Mouse (Mus musculus) heart, embryonic 16.5 days (tissue): ENCODE results near the gene Ccnyl1. TPM values are rescaled to one million over a fixed set of nuclear protein-coding genes. Genes with fewer than 3 reads are reported as not detected.
A peak's percentile ranks its signal among the peaks of the same experiment; 100 is the strongest.

Experiments
- ATAC-seq: fragments of 200-750 bp; cut with Nextera tagmentation; replicated peaks from 2 replicates; pipeline ENCODE4 v1.8.0; 2017; ENCODE audit warnings: moderate number of reproducible peaks; ENCODE audit not compliant: insufficient read depth, low FRiP score; ENCODE audit errors: extremely low read depth
- H3K27ac ChIP-seq: fragments of 300-500 bp; sonication (generic); 2 replicates; pipeline ENCODE4 v1.5.1; 2014; ENCODE audit warnings: mild to moderate bottlenecking, low read length, control low read depth, moderate library complexity
- H3K27me3 ChIP-seq: fragments of 300-500 bp; sonication (generic); 2 replicates; pipeline ENCODE4 v1.6.1; 2014; ENCODE audit warnings: low read length, mixed read lengths; ENCODE audit not compliant: control insufficient read depth, insufficient read depth
- H3K36me3 ChIP-seq: fragments of 300-500 bp; sonication (generic); 2 replicates; pipeline ENCODE4 v1.6.1; 2014; ENCODE audit not compliant: control insufficient read depth, insufficient read depth
- H3K4me1 ChIP-seq: fragments of 300-500 bp; sonication (generic); 2 replicates; pipeline ENCODE4 v1.6.1; 2014; ENCODE audit warnings: low read length, mixed read lengths; ENCODE audit not compliant: control insufficient read depth, insufficient read depth
- H3K4me2 ChIP-seq: fragments of 300-500 bp; sonication (generic); 2 replicates; pipeline ENCODE4 v1.6.1; 2014; ENCODE audit warnings: low read depth, mild to moderate bottlenecking, control low read depth, low read length
- H3K4me3 ChIP-seq: fragments of 300-500 bp; sonication (generic); 2 replicates; pipeline ENCODE4 v1.5.1; 2014; ENCODE audit warnings: mild to moderate bottlenecking, control low read depth, low read length
- H3K9ac ChIP-seq: fragments of 300-500 bp; sonication (generic); 2 replicates; pipeline ENCODE4 v1.6.1; 2014; ENCODE audit warnings: low read length, control low read depth
- H3K9me3 ChIP-seq: fragments of 300-500 bp; sonication (generic); replicated peaks from 2 replicates; pipeline ENCODE4 v1.6.1; 2016; ENCODE audit warnings: low read length; ENCODE audit not compliant: control insufficient read depth
- WGBS: fragments of 180-500 bp; shearing (Covaris S2); extraction: QIAGEN DNeasy Blood & Tissue Kit; methylation state at CpG from one replicate; pipeline ENCODE4 v1.1.7; 2014; 5-methylcytosine and 5-hydroxymethylcytosine counted together
- polyA plus RNA-seq: library from polyadenylated mRNA; unstranded; fragments of >200 nt; fragmentation: Nextera tagmentation; extraction: Ambion mirVana; gene quantifications from 2 replicates; pipeline ENCODE4 v1.2.1, GENCODE M21; 2015

Gene Ccnyl1
- polyA plus RNA-seq, 1 experiment from 2014 or later = 3.9 TPM

DNA sequence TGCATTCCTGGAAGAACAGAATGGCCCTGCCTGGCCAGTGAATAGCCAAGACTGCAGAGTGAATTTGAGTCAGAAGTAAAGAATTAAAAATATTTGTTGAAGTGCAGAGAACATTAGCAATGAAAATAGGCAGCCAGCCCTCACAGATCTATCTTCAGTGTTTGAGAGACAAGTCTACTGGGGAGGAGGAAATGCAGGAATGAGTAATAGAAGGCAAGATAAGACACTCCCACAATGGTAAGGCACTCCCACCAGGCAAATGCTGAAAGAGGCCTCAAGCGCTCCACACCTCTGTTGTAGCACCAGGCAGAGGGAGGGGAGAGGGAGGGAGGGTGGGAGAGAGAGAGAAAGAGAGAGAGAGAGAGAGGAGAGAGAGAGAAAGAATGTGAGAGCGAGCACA, 25.2 kb downstream of the Ccnyl1 start:
- ATAC-seq = no peak
- H3K4me3 ChIP-seq = no peak overlapping the region
- H3K4me1 ChIP-seq = peaks cover 22% of the 10 kb centered on the region

DNA sequence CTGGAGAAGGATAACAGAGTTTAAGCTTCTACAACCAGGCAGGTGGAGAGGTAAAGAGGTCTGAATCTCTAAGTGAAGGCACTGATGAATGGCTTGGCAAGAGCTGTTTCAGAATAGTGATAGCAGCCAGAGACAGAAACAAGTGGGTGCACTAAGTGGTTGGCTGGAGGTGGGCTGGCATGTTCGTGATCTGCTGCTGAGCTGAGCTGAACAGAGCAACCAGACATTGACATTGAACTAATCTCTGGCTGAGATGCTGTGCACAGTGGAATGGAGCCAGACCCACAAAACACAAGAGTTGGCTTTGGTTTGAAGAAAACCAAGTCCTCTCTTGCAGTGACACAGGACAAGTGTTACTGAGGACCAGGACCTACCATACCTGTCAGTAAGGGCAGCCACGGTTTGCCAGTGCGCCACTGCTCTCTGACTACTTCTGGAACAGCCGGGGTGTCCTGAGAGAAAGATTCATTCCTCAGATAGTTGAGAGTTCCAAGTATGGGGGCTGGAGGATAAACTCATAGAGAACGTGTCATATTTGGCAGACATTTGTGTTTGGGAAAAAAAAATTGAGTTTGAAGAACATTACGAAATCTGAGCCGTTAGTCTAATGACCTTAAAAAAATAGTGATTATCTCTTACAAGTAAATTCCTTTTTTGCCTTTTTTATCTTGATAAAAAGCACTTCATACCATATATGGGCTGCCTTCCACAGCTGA, 26.5 kb downstream of the Ccnyl1 start:
- no peak overlapping the region for H3K4me2 ChIP-seq
- H3K27ac ChIP-seq = peak overlapping the region; percentile 45
- H3K9me3 ChIP-seq = no peaks in the 10 kb centered on the region
- no peak overlapping the region for H3K9ac ChIP-seq
- 0 out of 2 replicates have a peak, but pooled peaks have one; percentile 34 for ATAC-seq
- no peaks in the 10 kb centered on the region for H3K27me3 ChIP-seq
- H3K36me3 ChIP-seq = peaks cover 3% of the 10 kb centered on the region; the same call in 1 of the 2 replicates
- no peak overlapping the region for H3K4me3 ChIP-seq
- peaks cover 27% of the 10 kb centered on the region for H3K4me1 ChIP-seq
- 49% methylated on average over 7 of the region's 7 CpGs for WGBS

More for the DNA sequence above, 25.2 kb downstream of the Ccnyl1 start:
- no peak overlapping the region for H3K9ac ChIP-seq
- 61% methylated on average over 2 of the region's 2 CpGs for WGBS
- H3K9me3 ChIP-seq = no peaks in the 10 kb centered on the region
- peaks cover 3% of the 10 kb centered on the region; the same call in 1 of the 2 replicates for H3K36me3 ChIP-seq
- no peak overlapping the region for H3K27ac ChIP-seq
- no peak overlapping the region for H3K4me2 ChIP-seq
- no peaks in the 10 kb centered on the region for H3K27me3 ChIP-seq

DNA sequence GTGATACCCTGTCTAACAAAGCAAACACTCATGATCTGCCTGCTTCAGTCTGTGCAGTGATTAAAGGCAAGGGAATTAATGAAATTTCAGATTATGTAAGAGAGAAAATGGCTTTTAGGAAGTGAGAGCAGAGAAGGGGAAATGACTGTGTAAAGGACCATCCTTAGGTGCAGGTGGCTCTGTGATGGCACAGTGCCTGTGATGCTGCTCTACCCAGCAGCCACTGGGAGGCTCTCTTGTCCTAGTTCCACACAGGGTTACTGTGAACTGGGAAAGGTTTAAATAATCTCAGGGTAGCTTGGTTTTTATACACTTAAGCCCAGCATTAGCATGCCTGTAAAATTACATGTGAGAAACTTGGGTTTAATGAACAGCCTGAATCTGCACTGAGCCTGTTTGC, 27.2 kb downstream of the Ccnyl1 start:
- ATAC-seq = peak; percentile 83
- no peak overlapping the region for H3K4me2 ChIP-seq
- H3K36me3 ChIP-seq = peaks cover 8% of the 10 kb centered on the region

DNA sequence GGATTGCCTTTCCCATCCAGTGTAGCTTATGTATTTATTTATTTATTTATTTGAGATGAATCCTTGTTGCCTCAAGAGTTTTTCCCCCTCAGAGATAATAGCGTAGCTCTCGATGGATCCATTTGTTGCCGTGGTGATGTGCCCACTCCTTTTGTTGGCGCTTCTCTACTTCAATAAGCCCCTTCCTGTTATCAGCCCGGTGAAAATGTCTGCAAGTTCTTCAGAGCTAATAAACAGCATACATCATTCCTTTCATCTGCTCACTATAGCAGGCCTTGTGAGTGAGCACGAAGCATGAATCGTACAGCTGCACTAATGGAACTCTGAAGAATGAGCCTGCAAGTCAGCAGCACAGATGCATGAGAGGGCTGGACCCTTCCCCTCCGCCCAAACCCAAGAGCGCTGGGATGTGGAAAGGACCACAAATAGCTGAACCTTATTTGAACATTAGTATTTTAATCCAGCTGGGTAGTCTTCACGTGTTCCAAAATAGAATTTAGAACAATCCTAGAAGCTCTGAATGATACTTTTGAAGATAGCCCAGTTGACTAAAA, 30.9 kb downstream of the Ccnyl1 start:
- 63% methylated on average over 10 of the region's 10 CpGs for WGBS
- no peak for ATAC-seq

More for the DNA sequence above, 27.2 kb downstream of the Ccnyl1 start:
- Histone ChIP-seq H3K4me1 (peaks cover 27% of the 10 kb centered on the region), H3K27me3 (no peaks in the 10 kb centered on the region), H3K9me3 (no peaks in the 10 kb centered on the region), H3K27ac (no peak overlapping the region), H3K9ac (no peak overlapping the region), H3K4me3 (no peak overlapping the region)

DNA sequence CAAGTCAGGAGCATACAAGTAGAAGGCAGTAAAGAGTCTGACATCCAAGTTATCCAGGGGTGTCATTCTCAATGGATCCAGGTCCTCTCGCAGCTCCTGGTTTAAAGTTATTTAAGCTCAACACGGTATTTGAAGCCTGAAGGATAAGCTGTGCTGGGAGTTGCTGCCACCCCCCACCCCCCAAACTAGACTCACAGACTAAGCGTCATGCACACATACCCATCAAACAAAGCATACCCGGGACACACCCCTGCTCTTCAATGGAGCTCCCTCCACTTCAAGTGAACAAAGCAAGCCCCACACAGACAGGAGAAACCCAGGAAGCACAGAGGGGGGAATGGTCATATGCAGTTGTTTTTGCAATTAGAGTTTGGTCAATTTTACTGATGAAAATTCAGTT, 39.8 kb downstream of the Ccnyl1 start:
- Histone ChIP-seq H3K4me2 (no peak overlapping the region), H3K9ac (no peak overlapping the region), H3K36me3 (no peaks in the 10 kb centered on the region), H3K27me3 (no peaks in the 10 kb centered on the region), H3K4me3 (no peak overlapping the region), H3K27ac (no peak overlapping the region), H3K9me3 (no peaks in the 10 kb centered on the region), H3K4me1 (peaks cover 18% of the 10 kb centered on the region)
- WGBS = 68% methylated on average over 4 of the region's 4 CpGs
- no peak for ATAC-seq

More for the DNA sequence above, 30.9 kb downstream of the Ccnyl1 start:
- H3K36me3 ChIP-seq = peaks cover 9% of the 10 kb centered on the region; the same call in 1 of the 2 replicates
- no peak overlapping the region for H3K4me2 ChIP-seq
- H3K9ac ChIP-seq = no peak overlapping the region
- H3K27ac ChIP-seq = no peak overlapping the region
- peaks cover 19% of the 10 kb centered on the region for H3K4me1 ChIP-seq
- H3K9me3 ChIP-seq = no peaks in the 10 kb centered on the region
- H3K4me3 ChIP-seq = no peak overlapping the region
- no peaks in the 10 kb centered on the region for H3K27me3 ChIP-seq

DNA sequence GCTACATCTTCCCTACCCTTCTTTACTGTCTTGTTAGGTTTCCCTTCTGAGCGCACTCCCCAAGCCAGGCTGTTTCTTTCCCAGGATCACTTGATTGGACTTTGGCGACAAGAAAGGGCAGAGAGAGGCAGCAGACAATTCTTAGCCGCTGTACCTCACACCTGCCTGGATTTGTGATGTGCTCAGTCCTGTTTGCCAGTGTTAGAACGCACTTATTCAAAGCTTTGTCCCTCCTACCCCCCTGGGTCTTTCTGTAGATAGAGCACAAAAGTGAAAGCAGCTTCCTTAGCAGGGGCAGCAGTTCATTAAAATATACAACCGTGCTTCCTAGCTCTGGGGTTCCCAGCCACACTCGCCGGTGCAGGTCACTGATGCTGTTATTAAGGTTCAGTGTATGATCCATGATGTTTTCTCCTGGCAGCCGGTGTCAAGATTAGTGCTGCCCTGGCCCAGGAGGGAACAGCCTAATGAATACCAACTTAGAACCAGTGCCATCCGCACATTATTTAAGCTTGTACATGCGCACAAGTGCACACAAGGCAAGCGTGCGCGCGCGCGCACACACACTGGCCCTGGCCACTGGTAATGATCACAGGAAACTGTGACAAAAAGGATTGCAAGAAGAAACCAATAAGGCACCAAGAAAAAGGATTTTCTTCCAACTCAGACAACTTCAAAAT, 41.2 kb downstream of the Ccnyl1 start:
- Histone ChIP-seq H3K4me2 (no peak overlapping the region), H3K36me3 (no peaks in the 10 kb centered on the region)
- WGBS = 78% methylated on average over 16 of the region's 16 CpGs

DNA sequence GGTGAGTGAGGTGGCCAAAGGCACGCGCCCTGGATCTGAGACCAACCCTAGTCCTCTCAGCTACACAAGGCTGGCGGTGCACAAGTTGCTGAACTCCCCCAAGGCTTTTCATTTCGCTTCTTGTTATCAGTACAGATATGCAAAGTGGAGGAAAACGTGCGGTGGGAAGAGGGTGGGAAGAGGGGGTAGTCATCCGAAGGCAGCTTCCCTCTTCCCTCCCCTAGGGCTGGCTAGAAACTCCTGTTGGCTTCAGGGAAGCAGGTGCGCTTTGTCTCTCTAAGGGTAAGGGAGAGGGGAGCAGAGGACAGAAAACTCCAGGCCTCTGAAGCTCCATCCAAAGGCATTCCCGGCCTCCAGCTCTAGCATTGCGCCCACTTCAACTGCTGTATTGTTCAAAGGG, 41.9 kb downstream of the Ccnyl1 start:
- 39% methylated on average over 10 of the region's 10 CpGs for WGBS
- Histone ChIP-seq H3K9me3 (no peaks in the 10 kb centered on the region), H3K4me1 (peaks cover 32% of the 10 kb centered on the region), H3K36me3 (no peaks in the 10 kb centered on the region), H3K9ac (no peak overlapping the region), H3K27me3 (peaks cover 6% of the 10 kb centered on the region), H3K27ac (no peak overlapping the region), H3K4me2 (no peak overlapping the region), H3K4me3 (no peak overlapping the region)
- no peak for ATAC-seq

More for the DNA sequence above, 41.2 kb downstream of the Ccnyl1 start:
- Histone ChIP-seq H3K4me1 (peaks cover 32% of the 10 kb centered on the region), H3K4me3 (no peak overlapping the region), H3K27me3 (peaks cover 6% of the 10 kb centered on the region), H3K9me3 (no peaks in the 10 kb centered on the region), H3K27ac (no peak overlapping the region), H3K9ac (peak overlapping the region; percentile 31; the same call in 1 of the 2 replicates)
- no peak for ATAC-seq

DNA sequence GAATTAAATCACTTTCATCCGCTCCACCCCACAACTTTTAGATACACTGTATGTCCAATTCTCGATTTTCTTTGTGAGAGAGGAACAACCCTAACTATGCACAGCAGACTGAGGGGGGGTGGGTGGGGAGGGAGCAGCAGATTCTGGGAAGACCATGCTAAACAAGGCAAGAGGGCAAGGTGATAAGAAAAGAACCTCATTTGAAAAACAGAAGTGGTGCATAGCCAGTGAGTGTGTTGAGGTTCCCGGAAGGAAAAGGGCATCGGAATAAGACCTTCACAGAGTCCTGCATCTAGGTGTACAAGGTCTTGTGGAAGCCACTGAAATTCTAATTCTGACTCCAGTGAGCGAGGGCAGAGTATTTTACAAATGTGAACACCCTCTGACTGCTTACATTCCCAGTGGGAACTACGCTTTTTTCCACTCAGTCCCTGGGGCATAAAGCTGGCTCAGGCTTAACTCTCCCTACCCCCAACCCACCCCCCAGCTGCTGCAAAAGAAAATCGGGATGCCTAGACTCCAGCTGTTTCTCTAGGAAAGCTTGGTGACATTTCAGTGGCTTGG, 42.5 kb downstream of the Ccnyl1 start:
- no peak for ATAC-seq
- no peak overlapping the region for H3K27ac ChIP-seq
- WGBS = 62% methylated on average over 7 of the region's 7 CpGs
- peaks cover 32% of the 10 kb centered on the region for H3K4me1 ChIP-seq
- no peak overlapping the region for H3K4me2 ChIP-seq
- no peak overlapping the region for H3K9ac ChIP-seq
- H3K27me3 ChIP-seq = peaks cover 6% of the 10 kb centered on the region
- no peaks in the 10 kb centered on the region for H3K36me3 ChIP-seq
- no peak overlapping the region for H3K4me3 ChIP-seq
- H3K9me3 ChIP-seq = no peaks in the 10 kb centered on the region
